Mouse (Mus musculus): Measurements from ENCODE around the gene Entpd5. TPM values are rescaled to one million over a fixed set of nuclear protein-coding genes. Genes with fewer than 3 reads are reported as not detected.
A peak's percentile ranks its signal among the peaks of the same experiment; 100 is the strongest.

Entpd5 gene
- total and polyA plus RNA-seq, 2 experiments from 2014 or later: 12.4 to 14.0 TPM

- WGBS: 84% methylated on average over 6 of the region's 6 CpGs
Observed at GRCm38 (mm10) chr12:84448181-84448580, 39.4 kb upstream of the Entpd5 start.

DNA sequence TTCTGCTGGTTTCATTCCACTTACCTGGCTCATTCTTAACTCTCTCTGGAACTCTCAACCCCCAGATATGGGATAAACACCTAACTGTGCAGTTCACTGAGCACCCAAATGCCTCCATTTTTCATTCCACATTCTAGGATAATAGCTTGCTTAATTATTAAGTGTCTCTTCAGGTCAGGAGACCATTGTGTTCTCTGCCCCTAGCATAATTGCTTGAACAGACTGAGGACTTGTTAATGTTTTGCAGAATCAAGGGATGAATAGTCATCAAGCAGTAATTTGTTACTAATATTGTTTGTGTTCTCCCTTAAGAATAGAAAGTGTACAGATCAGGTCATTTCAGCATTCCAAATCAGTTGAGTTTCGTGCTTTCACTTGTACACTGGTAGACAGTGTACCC, 38.6 kb upstream of the Entpd5 start:
- Histone ChIP-seq H3K4me2 (ENCODE audit: low read depth) (no peak overlapping the region), H3K36me3 (ENCODE audit: insufficient read depth) (no peaks in the 10 kb centered on the region), H3K4me1 (ENCODE audit: insufficient read depth) (peaks cover 13% of the 10 kb centered on the region; the same call in 1 of the 2 replicates), H3K9ac (no peak overlapping the region), H3K4me3 (ENCODE audit: low read depth, low read length) (no peak overlapping the region), H3K27ac (ENCODE audit: low read depth, low read length) (no peak overlapping the region), H3K9me3 (ENCODE audit: low read length) (no peaks in the 10 kb centered on the region), H3K27me3 (ENCODE audit: insufficient read depth, low read length) (no peaks in the 10 kb centered on the region)
- TF ChIP-seq CTCF (IDR thresholded peaks at IDR 0.05; ENCODE audit: low read depth): no peak
- ATAC-seq (no peak), DNase-seq (no peak)
- WGBS: 75% methylated on average over 1 of the region's 1 CpGs

More at GRCm38 (mm10) chr12:84448181-84448580, 39.4 kb upstream of the Entpd5 start:
- DNase-seq (no peak), ATAC-seq (no peak)
- Histone ChIP-seq H3K4me1 (ENCODE audit: insufficient read depth) (peaks cover 13% of the 10 kb centered on the region; the same call in 1 of the 2 replicates), H3K9ac (no peak overlapping the region), H3K4me2 (ENCODE audit: low read depth) (no peak overlapping the region), H3K27me3 (ENCODE audit: insufficient read depth, low read length) (no peaks in the 10 kb centered on the region), H3K27ac (ENCODE audit: low read depth, low read length) (no peak overlapping the region), H3K9me3 (ENCODE audit: low read length) (no peaks in the 10 kb centered on the region), H3K4me3 (ENCODE audit: low read depth, low read length) (no peak overlapping the region), H3K36me3 (ENCODE audit: insufficient read depth) (no peaks in the 10 kb centered on the region)
- TF ChIP-seq CTCF (IDR thresholded peaks at IDR 0.05; ENCODE audit: low read depth): no peak

DNA sequence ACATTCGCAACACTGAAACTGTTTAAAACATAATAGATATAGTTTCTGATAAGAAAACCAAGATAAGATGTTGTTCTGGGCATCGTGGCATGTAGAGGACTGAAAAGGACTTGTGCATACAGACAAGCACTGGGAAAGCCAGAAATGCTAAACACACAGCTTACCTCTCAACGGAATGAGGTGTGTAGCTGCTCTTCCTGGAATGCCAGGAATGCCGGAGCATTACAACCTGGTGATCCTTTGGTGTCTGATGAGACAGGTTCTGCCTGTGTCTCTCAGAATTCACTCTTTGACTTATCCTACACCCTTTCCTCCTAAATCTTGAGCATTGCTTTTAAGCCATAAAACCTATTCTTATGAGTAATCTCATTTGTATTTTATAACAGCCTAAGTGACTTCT, 33.7 kb upstream of the Entpd5 start:
- DNase-seq: no peak
- H3K9me3 ChIP-seq (ENCODE audit: low read length): no peaks in the 10 kb centered on the region
- no peak for ATAC-seq
- H3K36me3 ChIP-seq (ENCODE audit: insufficient read depth): peaks cover 17% of the 10 kb centered on the region
- no peak overlapping the region for H3K4me2 ChIP-seq (ENCODE audit: low read depth)
- no peak overlapping the region for H3K9ac ChIP-seq
- TF ChIP-seq CTCF (IDR thresholded peaks at IDR 0.05; ENCODE audit: low read depth): no peak
- 81% methylated on average over 4 of the region's 4 CpGs for WGBS
- H3K27ac ChIP-seq (ENCODE audit: low read depth, low read length): no peak overlapping the region
- no peak overlapping the region for H3K4me3 ChIP-seq (ENCODE audit: low read depth, low read length)
- H3K4me1 ChIP-seq (ENCODE audit: insufficient read depth): no peaks in the 10 kb centered on the region
- H3K27me3 ChIP-seq (ENCODE audit: insufficient read depth, low read length): no peaks in the 10 kb centered on the region

- Histone ChIP-seq H3K9ac (no peak overlapping the region), H3K4me2 (ENCODE audit: low read depth) (no peak overlapping the region), H3K36me3 (ENCODE audit: insufficient read depth) (peaks cover 33% of the 10 kb centered on the region), H3K4me3 (ENCODE audit: low read depth, low read length) (no peak overlapping the region), H3K4me1 (ENCODE audit: insufficient read depth) (no peaks in the 10 kb centered on the region), H3K27me3 (ENCODE audit: insufficient read depth, low read length) (no peaks in the 10 kb centered on the region), H3K9me3 (ENCODE audit: low read length) (no peaks in the 10 kb centered on the region), H3K27ac (ENCODE audit: low read depth, low read length) (no peak overlapping the region)
- 92% methylated on average over 2 of the region's 2 CpGs for WGBS
- no peak for DNase-seq
- ATAC-seq: no peak
- no peak for TF ChIP-seq CTCF (IDR thresholded peaks at IDR 0.05; ENCODE audit: low read depth)
Observed at GRCm38 (mm10) chr12:84438697-84439096, 29.9 kb upstream of the Entpd5 start.

DNA sequence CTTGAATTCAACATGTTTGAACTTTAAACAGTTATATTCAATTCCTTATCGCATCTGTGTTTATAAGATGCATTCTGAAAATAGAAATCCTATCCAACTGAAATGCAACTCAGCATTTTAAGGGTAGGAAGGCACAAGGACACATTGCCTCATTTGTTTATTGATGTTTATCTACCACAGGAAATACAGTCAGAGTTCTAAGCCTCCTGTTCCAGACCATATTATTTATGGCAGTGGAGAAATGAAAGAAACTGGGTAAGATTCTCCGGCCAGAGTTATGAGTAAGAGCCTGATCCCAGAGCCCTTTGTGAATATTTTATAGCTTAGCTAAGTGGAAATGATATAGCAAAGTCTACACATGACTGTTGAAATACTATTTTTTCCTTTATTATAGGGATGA, 21.0 kb upstream of the Entpd5 start:
- Histone ChIP-seq H3K4me1 (ENCODE audit: insufficient read depth) (no peaks in the 10 kb centered on the region), H3K36me3 (ENCODE audit: insufficient read depth) (peaks cover 31% of the 10 kb centered on the region), H3K27me3 (ENCODE audit: insufficient read depth, low read length) (no peaks in the 10 kb centered on the region), H3K4me2 (ENCODE audit: low read depth) (no peak overlapping the region), H3K4me3 (ENCODE audit: low read depth, low read length) (no peak overlapping the region), H3K27ac (ENCODE audit: low read depth, low read length) (no peak overlapping the region), H3K9me3 (ENCODE audit: low read length) (no peaks in the 10 kb centered on the region), H3K9ac (no peak overlapping the region)
- 95% methylated on average over 2 of the region's 2 CpGs for WGBS
- ATAC-seq (no peak), DNase-seq (no peak)
- no peak for TF ChIP-seq CTCF (IDR thresholded peaks at IDR 0.05; ENCODE audit: low read depth)

GRCm38 (mm10) chr12:84423990-84424389, 15.2 kb upstream of the Entpd5 start:
- 60% methylated on average over 3 of the region's 3 CpGs for WGBS
- ATAC-seq (no peak), DNase-seq (no peak)
- Histone ChIP-seq H3K9me3 (ENCODE audit: low read length) (no peaks in the 10 kb centered on the region), H3K4me2 (ENCODE audit: low read depth) (no peak overlapping the region), H3K4me3 (ENCODE audit: low read depth, low read length) (no peak overlapping the region), H3K4me1 (ENCODE audit: insufficient read depth) (no peaks in the 10 kb centered on the region), H3K9ac (no peak overlapping the region), H3K36me3 (ENCODE audit: insufficient read depth) (no peaks in the 10 kb centered on the region), H3K27me3 (ENCODE audit: insufficient read depth, low read length) (no peaks in the 10 kb centered on the region), H3K27ac (ENCODE audit: low read depth, low read length) (no peak overlapping the region)
- TF ChIP-seq CTCF (IDR thresholded peaks at IDR 0.05; ENCODE audit: low read depth): no peak

DNA sequence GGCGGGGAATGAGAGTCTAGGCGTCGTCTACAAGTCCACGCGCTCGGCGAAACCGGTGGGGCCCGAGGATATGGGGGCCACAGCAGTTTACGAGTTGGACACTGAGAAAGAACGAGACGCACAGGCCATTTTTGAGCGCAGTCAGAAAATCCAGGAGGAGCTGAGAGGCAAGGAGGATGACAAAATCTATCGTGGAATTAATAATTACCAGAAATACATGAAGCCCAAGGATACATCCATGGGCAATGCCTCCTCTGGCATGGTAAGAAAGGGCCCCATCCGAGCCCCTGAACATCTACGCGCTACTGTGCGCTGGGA, 8.7 kb upstream of the Entpd5 start:
- DNase-seq: no peak
- no peak for TF ChIP-seq CTCF (IDR thresholded peaks at IDR 0.05; ENCODE audit: low read depth)
- H3K27me3 ChIP-seq (ENCODE audit: insufficient read depth, low read length): no peaks in the 10 kb centered on the region
- ATAC-seq: no peak
- peak overlapping the region; percentile 80 for H3K27ac ChIP-seq (ENCODE audit: low read depth, low read length)
- H3K36me3 ChIP-seq (ENCODE audit: insufficient read depth): no peaks in the 10 kb centered on the region
- no peaks in the 10 kb centered on the region for H3K9me3 ChIP-seq (ENCODE audit: low read length)
- WGBS: 44% methylated on average over 18 of the region's 18 CpGs
- peak overlapping the region; percentile 78 for H3K4me2 ChIP-seq (ENCODE audit: low read depth)
- peak overlapping the region; percentile 63 for H3K9ac ChIP-seq
- peaks cover 6% of the 10 kb centered on the region; the same call in 1 of the 2 replicates for H3K4me1 ChIP-seq (ENCODE audit: insufficient read depth)
- peak overlapping the region; percentile 63 for H3K4me3 ChIP-seq (ENCODE audit: low read depth, low read length)

All from forebrain, postnatal 0 days (tissue).